Mouse (Mus musculus) cerebellum, postnatal 10 days (tissue): ENCODE data around the gene Cachd1.

Source experiments
- DNase-seq, 2 experiments: peaks; one replicate each; pipeline ENCODE4 v3.0.0; 2021; ENCODE audit warnings: mixed read lengths in 2 of 2

The Cachd1 gene

DNA sequence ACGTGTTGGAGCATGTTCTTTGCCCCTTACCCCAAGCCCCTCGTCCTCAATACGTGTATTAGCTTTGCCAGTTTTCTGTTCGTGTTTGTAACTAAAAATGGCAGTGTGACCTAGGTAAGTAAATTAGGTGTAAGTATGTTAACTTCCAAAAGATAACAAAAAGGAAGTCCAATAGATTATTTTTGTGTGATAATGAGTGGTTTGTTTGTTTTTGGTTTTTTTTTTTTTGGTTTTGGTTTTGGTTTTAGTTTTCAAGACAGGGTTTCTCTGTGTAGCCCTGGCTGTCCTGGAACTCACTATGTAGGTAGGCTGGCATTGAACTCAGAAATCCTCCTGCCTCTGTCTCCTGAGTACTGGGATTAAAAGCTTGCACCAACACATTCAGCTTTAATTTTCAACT lies 295.1 kb downstream of the Cachd1 start:
- DNase-seq: no peak

- no peak for DNase-seq
These were observed 299.9 kb downstream of the Cachd1 start for GRCm38 (mm10) chr4:101076425-101076824.
